Mouse (Mus musculus) splenic B cell, adult 2 months (primary cell): Measurements from ENCODE around the gene Pdzd3.
A peak's percentile ranks its signal among the peaks of the same experiment; 100 is the strongest.

ENCODE experiments used
- DNase-seq: peaks from one replicate; pipeline ENCODE4 v3.0.0-alpha.2; 2011; ENCODE audit warnings: low read depth, low spot score
- H3K27me3 ChIP-seq: 2 replicates; pipeline ENCODE4 v1.6.1; 2012; ENCODE audit warnings: mild to moderate bottlenecking, low read length, moderate library complexity, mixed read lengths; ENCODE audit not compliant: control insufficient read depth, poor library complexity, insufficient read depth, severe bottlenecking
- H3K36me3 ChIP-seq: 2 replicates; pipeline ENCODE4 v1.6.1; 2012; ENCODE audit warnings: mild to moderate bottlenecking, low read length, moderate library complexity, mixed read lengths; ENCODE audit not compliant: control insufficient read depth, poor library complexity, insufficient read depth, severe bottlenecking

The Pdzd3 gene

GRCm38 (mm10) chr9:44266478-44267226 is 15.4 kb upstream of the Pdzd3 start:
- no peak for DNase-seq
- Histone ChIP-seq H3K27me3 (no peaks in the 10 kb centered on the region), H3K36me3 (no peaks in the 10 kb centered on the region)

- no peaks in the 10 kb centered on the region for H3K27me3 ChIP-seq
- DNase-seq, result no peak
- H3K36me3 ChIP-seq, result no peaks in the 10 kb centered on the region
Measured at GRCm38 (mm10) chr9:44261388-44261787, 10.1 kb upstream of the Pdzd3 start.

- DNase-seq, result no peak
- Histone ChIP-seq H3K27me3 (no peaks in the 10 kb centered on the region), H3K36me3 (no peaks in the 10 kb centered on the region)
Measured at GRCm38 (mm10) chr9:44259014-44259413, 7.7 kb upstream of the Pdzd3 start.

- Histone ChIP-seq H3K27me3 (no peaks in the 10 kb centered on the region), H3K36me3 (no peaks in the 10 kb centered on the region)
- DNase-seq, result no peak
Measured at GRCm38 (mm10) chr9:44256213-44256612, 4.9 kb upstream of the Pdzd3 start.

GRCm38 (mm10) chr9:44255136-44255521 is 3.9 kb upstream of the Pdzd3 start:
- H3K27me3 ChIP-seq, result no peaks in the 10 kb centered on the region
- no peaks in the 10 kb centered on the region for H3K36me3 ChIP-seq
- no peak for DNase-seq

GRCm38 (mm10) chr9:44254508-44255135 is 3.4 kb upstream of the Pdzd3 start:
- H3K27me3 ChIP-seq, result no peaks in the 10 kb centered on the region
- no peaks in the 10 kb centered on the region for H3K36me3 ChIP-seq
- DNase-seq, result no peak

- no peak for DNase-seq
- no peaks in the 10 kb centered on the region for H3K36me3 ChIP-seq
- no peaks in the 10 kb centered on the region for H3K27me3 ChIP-seq
Measured at GRCm38 (mm10) chr9:44253441-44253840, 2.2 kb upstream of the Pdzd3 start.

- no peak for DNase-seq
- Histone ChIP-seq H3K27me3 (no peaks in the 10 kb centered on the region), H3K36me3 (no peaks in the 10 kb centered on the region)
Measured at GRCm38 (mm10) chr9:44250445-44250844, 826 bp downstream of the Pdzd3 start.

- Histone ChIP-seq H3K27me3 (no peaks in the 10 kb centered on the region), H3K36me3 (no peaks in the 10 kb centered on the region)
- DNase-seq, result peak; percentile 62
Measured at GRCm38 (mm10) chr9:44249181-44250146, 1.8 kb downstream of the Pdzd3 start.

GRCm38 (mm10) chr9:44247907-44248306 is 3.4 kb downstream of the Pdzd3 start:
- Histone ChIP-seq H3K27me3 (no peaks in the 10 kb centered on the region), H3K36me3 (no peaks in the 10 kb centered on the region)
- no peak for DNase-seq

GRCm38 (mm10) chr9:44243621-44244020 is 7.7 kb downstream of the Pdzd3 start:
- Histone ChIP-seq H3K36me3 (no peaks in the 10 kb centered on the region), H3K27me3 (no peaks in the 10 kb centered on the region)
- no peak for DNase-seq

- Histone ChIP-seq H3K27me3 (no peaks in the 10 kb centered on the region), H3K36me3 (no peaks in the 10 kb centered on the region)
- DNase-seq, result no peak
Measured at GRCm38 (mm10) chr9:44241418-44241817, 9.9 kb downstream of the Pdzd3 start.

GRCm38 (mm10) chr9:44240911-44241310 is 10.4 kb downstream of the Pdzd3 start:
- DNase-seq, result no peak
- Histone ChIP-seq H3K27me3 (no peaks in the 10 kb centered on the region), H3K36me3 (no peaks in the 10 kb centered on the region)

- DNase-seq, result no peak
- Histone ChIP-seq H3K36me3 (no peaks in the 10 kb centered on the region), H3K27me3 (no peaks in the 10 kb centered on the region)
Measured at GRCm38 (mm10) chr9:44240399-44240798, 10.9 kb downstream of the Pdzd3 start, which contains the start of gene Ccdc153. TSS of gene Ccdc153 (plus strand) at chr9:44240676.

- H3K36me3 ChIP-seq, result no peaks in the 10 kb centered on the region
- no peaks in the 10 kb centered on the region for H3K27me3 ChIP-seq
- DNase-seq, result peak; percentile 79
Measured at GRCm38 (mm10) chr9:44239447-44239846, 11.8 kb downstream of the Pdzd3 start.
